Mouse (Mus musculus) liver, embryonic 14.5 days (tissue): Measurements from ENCODE around the gene Rhoa.

Experiments used
- CTCF ChIP-seq: IDR thresholded peaks from 2 replicates; pipeline ENCODE4 v1.5.1; 2016; ENCODE audit warnings: antibody characterized with exemption, low read depth, control low read depth
- EP300 ChIP-seq: IDR thresholded peaks from 2 replicates; pipeline ENCODE4 v1.6.1; 2016; ENCODE audit warnings: antibody characterized with exemption, low read depth

DNA sequence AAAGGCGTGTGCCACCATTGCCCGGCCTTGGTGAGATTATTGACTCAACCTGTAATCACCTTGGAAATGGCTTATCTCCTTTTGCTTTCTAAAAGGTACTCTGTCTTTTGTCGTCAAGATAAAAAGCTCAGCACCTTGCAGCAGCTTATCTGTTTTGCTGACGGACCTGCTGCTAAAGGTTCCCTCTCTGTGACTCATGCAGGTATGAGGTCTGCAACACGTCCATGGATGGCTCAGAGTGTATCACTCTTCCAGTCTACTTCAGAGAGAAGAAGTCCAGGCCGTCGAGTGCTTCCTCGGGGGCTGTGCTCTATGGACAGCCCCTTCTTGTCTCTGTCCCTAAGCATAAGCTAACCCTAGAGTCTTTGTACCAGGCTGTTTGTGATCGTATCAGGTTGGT lies 72.3 kb downstream of the Rhoa start:
- TF ChIP-seq CTCF (no peak), EP300 (no peak)
